Mouse (Mus musculus) forebrain, postnatal 0 days (tissue): ENCODE data around the gene Agpat1. TPM values are rescaled to one million over a fixed set of nuclear protein-coding genes. Genes with fewer than 3 reads are reported as not detected.
A peak's percentile ranks its signal among the peaks of the same experiment; 100 is the strongest.

Experiments
- ATAC-seq: fragments of 200-750 bp; cut with Nextera tagmentation; 2 replicates; pipeline ENCODE4 v1.8.0; 2017; ENCODE audit warnings: mild to moderate bottlenecking, moderate library complexity
- DNase-seq: peaks from one replicate; pipeline ENCODE4 v3.0.0-alpha.2; 2015
- H3K27ac ChIP-seq: fragments of 300-500 bp; sonication (generic); 2 replicates; pipeline ENCODE4 v1.5.1; 2014; ENCODE audit warnings: low read depth, mild to moderate bottlenecking, antibody characterized with exemption, low read length, moderate library complexity, mixed read lengths
- H3K27me3 ChIP-seq: fragments of 300-500 bp; sonication (generic); 2 replicates; pipeline ENCODE4 v1.6.1; 2014; ENCODE audit warnings: mild to moderate bottlenecking, low read length, mixed read lengths; ENCODE audit not compliant: insufficient read depth
- H3K36me3 ChIP-seq: fragments of 300-500 bp; sonication (generic); 2 replicates; pipeline ENCODE4 v1.6.1; 2014; ENCODE audit warnings: mild to moderate bottlenecking, moderate library complexity; ENCODE audit not compliant: insufficient read depth
- H3K4me1 ChIP-seq: fragments of 300-500 bp; sonication (generic); 2 replicates; pipeline ENCODE4 v1.6.1; 2014; ENCODE audit warnings: antibody characterized with exemption; ENCODE audit not compliant: insufficient read depth
- H3K4me2 ChIP-seq: fragments of 300-500 bp; sonication (generic); 2 replicates; pipeline ENCODE4 v1.6.1; 2014; ENCODE audit warnings: low read depth, mild to moderate bottlenecking, moderate library complexity
- H3K4me3 ChIP-seq: fragments of 300-500 bp; sonication (generic); 2 replicates; pipeline ENCODE4 v1.5.1; 2014; ENCODE audit warnings: low read depth, low read length, mixed read lengths
- H3K9ac ChIP-seq: fragments of 300-500 bp; sonication (generic); 2 replicates; pipeline ENCODE4 v1.6.1; 2014; ENCODE audit warnings: mild to moderate bottlenecking
- H3K9me3 ChIP-seq: fragments of 300-500 bp; sonication (generic); 2 replicates; pipeline ENCODE4 v1.6.1; 2016; ENCODE audit warnings: low read length
- CTCF ChIP-seq: sonication (generic); IDR thresholded peaks from 2 replicates; pipeline ENCODE4 v1.5.1; 2016; ENCODE audit warnings: antibody characterized with exemption, control low read depth, low read depth
- WGBS: fragments of 180-500 bp; shearing (Covaris S2); extraction: QIAGEN DNeasy Blood & Tissue Kit; methylation state at CpG from one replicate; pipeline ENCODE4 v1.1.7; 2014; 5-methylcytosine and 5-hydroxymethylcytosine counted together
- polyA plus RNA-seq: library from polyadenylated mRNA; unstranded; fragments of >200 nt; fragmentation: Nextera tagmentation; extraction: Ambion mirVana; gene quantifications from 2 replicates; pipeline ENCODE4 v1.2.1, GENCODE M21; 2015
- total RNA-seq: library from RNA; depleted of rRNA; stranded (reverse); fragments of >200 nt; gene quantifications from 2 replicates; pipeline ENCODE4 v1.2.3, GENCODE M21; 2014

Agpat1 gene
- total and polyA plus RNA-seq, 2 experiments from 2014 or later: 104 to 217 TPM

GRCm38 (mm10) chr17:34596098-34596497, 8.0 kb upstream of the Agpat1 start:
- WGBS: 78% methylated on average over 8 of the region's 8 CpGs
- no peak overlapping the region for H3K9ac ChIP-seq
- ATAC-seq: no peak

DNA sequence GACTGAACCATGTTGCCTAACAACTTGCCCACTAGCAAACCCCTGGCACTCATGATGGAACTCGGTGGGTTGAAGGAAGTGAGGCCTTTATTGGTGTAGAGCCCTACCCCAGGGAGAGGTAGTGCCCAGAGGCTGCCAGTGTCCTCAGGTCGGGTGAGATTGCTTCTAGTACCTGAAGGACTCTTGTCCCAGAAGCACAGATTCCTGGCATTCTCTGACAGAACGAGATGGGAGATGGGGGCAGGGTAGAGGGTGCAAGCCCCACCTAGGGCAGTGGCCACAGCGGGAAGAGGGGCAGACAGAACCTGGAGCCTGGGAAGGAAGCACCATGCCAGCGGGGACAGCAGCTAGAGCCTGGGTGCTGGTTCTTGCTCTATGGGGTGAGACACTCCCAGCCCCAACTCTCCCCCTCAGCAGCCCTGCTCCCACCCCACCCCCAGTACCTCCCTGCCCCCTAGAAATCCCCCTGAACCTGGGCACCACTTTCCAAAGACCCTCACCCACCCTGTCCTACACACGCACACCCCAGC, 6.4 kb upstream of the Agpat1 start, which contains the start of gene Ager:
Gene Ager (plus strand): TSS at position 297 of the 530 bp plus-strand sequence.
- DNase-seq (no peak), ATAC-seq (no peak)
- no peak for TF ChIP-seq CTCF
- Histone ChIP-seq H3K9ac (no peak within 1 kb of the TSS), H3K36me3 (peaks cover 29% of the 10 kb centered on the region), H3K4me3 (no peak within 1 kb of the TSS), H3K4me2 (no peak within 1 kb of the TSS), H3K27me3 (no peaks in the 10 kb centered on the region), H3K27ac (no peak within 1 kb of the TSS), H3K4me1 (peaks cover 5% of the 10 kb centered on the region; the same call in 1 of the 2 replicates), H3K9me3 (no peaks in the 10 kb centered on the region)
- WGBS: 21% methylated on average over 6 of the region's 6 CpGs

More at GRCm38 (mm10) chr17:34596098-34596497, 8.0 kb upstream of the Agpat1 start:
- Histone ChIP-seq H3K27me3 (no peaks in the 10 kb centered on the region), H3K9me3 (no peaks in the 10 kb centered on the region), H3K4me3 (no peak overlapping the region), H3K4me2 (no peak overlapping the region), H3K36me3 (peaks cover 29% of the 10 kb centered on the region), H3K27ac (no peak overlapping the region), H3K4me1 (peaks cover 5% of the 10 kb centered on the region)
- TF ChIP-seq CTCF: no peak
- DNase-seq: no peak

DNA sequence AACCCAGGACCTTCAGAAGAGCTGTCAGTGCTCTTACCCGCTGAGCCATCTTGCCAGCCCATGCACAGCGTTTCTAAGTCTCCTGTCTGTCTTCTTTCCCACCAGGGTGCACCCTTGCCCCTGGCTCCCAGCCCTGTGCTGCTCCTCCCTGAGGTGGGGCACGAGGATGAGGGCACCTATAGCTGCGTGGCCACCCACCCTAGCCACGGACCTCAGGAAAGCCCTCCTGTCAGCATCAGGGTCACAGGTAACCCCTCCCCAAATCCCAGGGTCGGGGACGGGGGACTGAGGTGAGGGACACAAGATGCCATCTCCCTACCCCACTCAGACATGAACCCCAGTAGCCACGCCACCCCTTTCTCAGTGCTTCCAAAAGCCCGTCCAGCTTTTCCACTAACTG, 4.2 kb upstream of the Agpat1 start:
- H3K9me3 ChIP-seq: no peaks in the 10 kb centered on the region
- ATAC-seq (no peak), DNase-seq (no peak)
- H3K27ac ChIP-seq: no peak overlapping the region
- H3K4me2 ChIP-seq: no peak overlapping the region
- no peak for TF ChIP-seq CTCF
- peaks cover 24% of the 10 kb centered on the region for H3K36me3 ChIP-seq
- 78% methylated on average over 9 of the region's 9 CpGs for WGBS
- peaks cover 8% of the 10 kb centered on the region for H3K4me1 ChIP-seq
- H3K9ac ChIP-seq: no peak overlapping the region
- no peaks in the 10 kb centered on the region for H3K27me3 ChIP-seq
- H3K4me3 ChIP-seq: no peak overlapping the region

DNA sequence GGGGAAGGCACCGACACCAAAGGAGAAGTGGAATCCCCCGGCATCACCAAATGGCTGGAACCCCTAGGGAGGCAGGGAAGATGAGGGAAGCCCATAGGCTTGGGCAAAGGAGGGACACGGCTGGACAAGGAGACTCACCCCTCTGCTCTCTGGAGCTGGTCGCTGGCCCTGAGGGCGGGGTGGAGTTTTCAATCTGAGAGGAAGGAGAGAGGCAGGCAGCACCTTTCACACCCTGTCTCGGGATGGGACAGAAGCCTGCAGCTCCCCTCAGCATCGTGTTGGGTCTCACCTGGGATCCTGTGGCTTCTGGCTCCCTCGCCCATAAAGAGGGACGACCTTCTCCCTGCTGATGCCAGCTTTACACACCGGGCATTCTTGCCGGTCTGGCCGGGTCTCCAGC, 2.3 kb upstream of the Agpat1 start:
- H3K4me1 ChIP-seq: peaks cover 16% of the 10 kb centered on the region
- H3K36me3 ChIP-seq: peaks cover 11% of the 10 kb centered on the region
- H3K9ac ChIP-seq: no peak overlapping the region
- no peak overlapping the region for H3K4me3 ChIP-seq
- no peaks in the 10 kb centered on the region for H3K27me3 ChIP-seq
- peak overlapping the region; percentile 86; the same call in 1 of the 2 replicates for H3K4me2 ChIP-seq
- no peak for TF ChIP-seq CTCF
- H3K27ac ChIP-seq: no peak overlapping the region
- 87% methylated on average over 12 of the region's 12 CpGs for WGBS
- DNase-seq: no peak
- no peaks in the 10 kb centered on the region for H3K9me3 ChIP-seq
- ATAC-seq: no peak

DNA sequence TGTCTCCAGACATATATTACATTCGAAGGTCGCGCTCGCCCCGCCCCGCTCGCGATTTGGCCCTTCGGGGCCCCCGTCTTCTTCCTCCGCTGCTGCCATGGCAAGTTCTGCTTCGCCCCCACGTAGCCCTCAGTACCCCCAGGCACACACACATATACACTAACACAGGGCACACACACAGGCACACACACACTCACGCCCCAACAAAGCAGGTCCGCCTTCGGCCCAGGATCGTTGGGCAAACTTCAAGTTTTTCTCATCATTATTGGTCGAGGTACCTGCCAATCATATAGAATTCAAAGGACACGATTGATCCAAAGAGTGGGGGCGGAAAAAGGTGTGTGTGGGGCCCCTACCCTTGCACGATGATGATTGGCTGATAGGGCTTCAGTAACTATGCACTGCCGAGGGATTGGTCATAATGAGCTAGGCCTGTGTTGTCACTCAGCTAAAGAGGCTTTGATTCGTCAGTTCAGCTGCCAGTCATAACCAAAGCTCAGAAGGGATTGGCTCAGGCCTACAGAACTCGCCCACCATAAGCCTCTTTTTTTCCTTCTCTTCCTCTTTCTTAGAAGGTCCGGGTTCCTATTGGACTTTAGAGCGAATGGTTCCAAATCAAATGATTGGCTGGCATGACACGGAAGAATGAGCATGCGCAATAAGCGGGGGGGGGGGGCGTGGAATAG, 544 bp upstream of the Agpat1 start, which contains the start of gene Rnf5:
Gene Rnf5 (minus strand): TSS at position 316 of the 686 bp plus-strand sequence.
- H3K36me3 ChIP-seq: peaks cover 11% of the 10 kb centered on the region
- peak within 1 kb of the TSS; percentile 89 for H3K27ac ChIP-seq
- no peak for TF ChIP-seq CTCF
- H3K4me3 ChIP-seq: peak within 1 kb of the TSS; percentile 85
- H3K27me3 ChIP-seq: no peaks in the 10 kb centered on the region
- H3K4me1 ChIP-seq: peaks cover 18% of the 10 kb centered on the region
- H3K4me2 ChIP-seq: peak within 1 kb of the TSS; percentile 97
- peak; percentile 100 for DNase-seq
- no peaks in the 10 kb centered on the region for H3K9me3 ChIP-seq
- ATAC-seq: peak; percentile 94
- peak within 1 kb of the TSS; percentile 81 for H3K9ac ChIP-seq
- WGBS: under 1% methylated on average over 30 of the region's 30 CpGs

DNA sequence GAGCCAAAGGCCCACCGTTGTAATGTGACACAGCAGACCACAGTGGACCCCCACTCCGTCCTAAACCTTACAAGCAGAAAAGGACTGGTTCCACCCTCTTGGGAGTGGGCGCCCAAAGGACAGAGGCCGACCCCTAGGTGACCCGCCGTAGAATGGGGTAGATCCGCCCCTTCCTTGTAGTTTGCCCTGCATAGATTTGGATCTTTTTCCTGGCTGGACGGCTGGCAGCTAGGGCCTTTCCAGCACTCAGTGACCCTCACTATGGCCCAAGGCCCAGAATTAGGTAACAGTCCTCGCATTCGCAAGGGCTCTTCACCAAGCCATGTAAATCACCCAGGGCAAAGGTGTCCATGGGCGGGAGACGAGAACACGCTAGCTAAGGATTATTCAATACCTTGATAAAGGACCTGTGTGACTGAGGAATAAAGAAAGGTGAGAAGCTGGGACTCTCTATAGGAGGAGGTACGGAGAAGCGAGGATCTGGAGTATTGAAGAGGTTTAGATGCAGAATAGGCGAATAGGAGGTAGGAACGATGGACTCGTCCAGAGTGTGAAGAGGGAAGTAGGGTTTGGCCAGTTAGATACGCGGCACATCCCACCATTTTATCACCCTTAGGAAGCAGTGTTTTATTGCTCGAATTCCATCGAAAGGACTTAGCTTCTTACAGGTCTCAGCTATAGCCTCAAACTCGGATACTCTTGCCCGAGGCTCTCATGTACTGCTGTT, 612 bp downstream of the Agpat1 start:
- Histone ChIP-seq H3K9me3 (no peaks in the 10 kb centered on the region), H3K4me3 (peak overlapping the region; percentile 85), H3K9ac (peak overlapping the region; percentile 91), H3K27ac (peak overlapping the region; percentile 89), H3K36me3 (peaks cover 11% of the 10 kb centered on the region), H3K27me3 (no peaks in the 10 kb centered on the region), H3K4me1 (peaks cover 18% of the 10 kb centered on the region), H3K4me2 (peak overlapping the region; percentile 97)
- TF ChIP-seq CTCF: no peak
- 16% methylated on average over 24 of the region's 24 CpGs for WGBS
- DNase-seq (peak; percentile 32), ATAC-seq (no peak)
